Mouse (Mus musculus): ENCODE results near the gene Hemk1.

GRCm38 (mm10) chr9:107296016-107296040, 42.3 kb downstream of the Hemk1 start, which contains the start of gene Cish:
- no peak for TF ChIP-seq POLR2A (IDR thresholded peaks at IDR 0.05; ENCODE audit: insufficient read depth, low read depth, low read length)
- TF ChIP-seq CTCF (IDR thresholded peaks at IDR 0.05; ENCODE audit: insufficient read depth, low read depth, low read length): no peak
